In the genomic region with DNA sequence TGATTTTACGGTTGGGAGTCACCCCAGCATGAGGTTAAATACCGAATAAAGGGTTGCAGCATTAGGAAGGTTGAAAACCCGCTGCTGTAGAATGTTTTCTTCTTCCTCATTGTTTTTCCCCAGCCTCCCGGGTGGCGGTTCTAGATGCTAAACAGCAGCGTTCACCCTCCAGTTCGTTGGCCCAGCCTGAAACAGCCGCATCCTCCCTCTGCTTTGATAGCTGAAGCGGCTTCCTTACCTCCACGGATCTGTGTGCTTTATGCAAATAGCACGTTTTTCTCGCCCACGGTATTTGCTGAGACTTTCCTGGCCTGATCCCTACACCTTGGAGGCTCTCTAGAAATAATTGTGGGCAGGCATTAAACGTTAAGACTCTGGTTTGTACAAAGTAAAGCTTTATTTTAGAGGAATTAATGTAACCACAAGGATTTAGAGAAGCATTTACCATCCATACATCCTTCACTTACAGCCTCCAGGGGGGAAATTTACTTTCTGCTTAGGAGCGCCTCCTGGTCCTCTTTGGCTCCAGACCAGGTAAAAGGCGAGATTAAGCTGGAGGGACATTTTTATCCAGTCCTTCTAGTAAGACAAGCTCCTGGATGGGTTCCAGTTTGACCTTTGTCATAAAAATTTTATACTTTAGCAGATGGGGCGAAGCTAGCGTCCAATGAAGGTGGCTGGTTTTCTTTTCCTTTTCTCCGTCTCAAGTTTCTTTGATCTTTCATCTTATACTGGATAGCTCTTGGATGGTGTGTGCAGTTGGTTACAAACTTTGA, we compare ENCODE assay signal across 10 mouse cellular contexts. TPM values are rescaled to one million over a fixed set of nuclear protein-coding genes. Genes with fewer than 3 reads are reported as not detected.
A peak's percentile ranks its signal among the peaks of the same experiment; 100 is the strongest.
DNase-seq lines count a peak whose midpoint lies in the region; ATAC-seq and TF ChIP-seq lines count a peak whose summit lies in the region.
"Had no signal": no experiment of that assay in that cellular context is flagged by ENCODE, and none has a peak within 500 bp of the region (broad histone marks: within the 10 kb centered on the region; RNA-seq: fewer than 3 reads in every experiment).

No protein-coding gene starts in this region.

- peaks cover 35% of the 10 kb centered on the region for H3K4me1 ChIP-seq in heart, embryonic 16.5 days (ENCODE audit: control insufficient read depth, insufficient read depth, low read length)
- peaks cover 26% of the 10 kb centered on the region for H3K4me1 ChIP-seq in embryonic facial prominence, embryonic 14.5 days (ENCODE audit: control insufficient read depth, insufficient read depth, low read length)
- H3K4me1 ChIP-seq in intestine, embryonic 14.5 days (replicated peaks; ENCODE audit: control insufficient read depth, insufficient read depth, low read length): peaks cover 11% of the 10 kb centered on the region; the same call in 1 of the 2 replicates
- peaks cover 6% of the 10 kb centered on the region; the same call in 1 of the 2 replicates for H3K4me1 ChIP-seq in neural tube, embryonic 14.5 days (ENCODE audit: control insufficient read depth, insufficient read depth, low read length)
- no peaks in the 10 kb centered on the region for H3K4me1 ChIP-seq in cerebellum, adult 2 months (ENCODE audit: control insufficient read depth, insufficient read depth, low read length)

- H3K9me3 ChIP-seq in heart, embryonic 16.5 days (replicated peaks; ENCODE audit: control insufficient read depth, low read length): no peaks in the 10 kb centered on the region
- H3K9me3 ChIP-seq in embryonic facial prominence, embryonic 14.5 days (ENCODE audit: control insufficient read depth, low read length): no peaks in the 10 kb centered on the region
- no peaks in the 10 kb centered on the region for H3K9me3 ChIP-seq in intestine, embryonic 14.5 days (ENCODE audit: control insufficient read depth, low read length)
- no peaks in the 10 kb centered on the region for H3K9me3 ChIP-seq in neural tube, embryonic 14.5 days (ENCODE audit: control insufficient read depth, low read length)

- no peak for TF ChIP-seq CTCF in cerebellum, adult 2 months (IDR thresholded peaks at IDR 0.05; ENCODE audit: borderline replicate concordance, insufficient read depth, low read depth, low read length)

- no peaks in the 10 kb centered on the region for H3K36me3 ChIP-seq in heart, embryonic 16.5 days (ENCODE audit: control insufficient read depth, insufficient read depth)
- H3K36me3 ChIP-seq in embryonic facial prominence, embryonic 14.5 days (ENCODE audit: control insufficient read depth, insufficient read depth, low read length): no peaks in the 10 kb centered on the region
- H3K36me3 ChIP-seq in intestine, embryonic 14.5 days (ENCODE audit: control insufficient read depth, insufficient read depth, low read length): no peaks in the 10 kb centered on the region
- no peaks in the 10 kb centered on the region for H3K36me3 ChIP-seq in neural tube, embryonic 14.5 days (ENCODE audit: control insufficient read depth, insufficient read depth, low read length)

- intact Hi-C loops in heart, postnatal 25 days (cut with DNase I): loop anchor here (5.0 kb wide), 1 partner anchor 70 kb away; no protein-coding TSS in a partner anchor

- H3K27ac ChIP-seq in heart, embryonic 16.5 days (ENCODE audit: low read length): no peak overlapping the region
- H3K27ac ChIP-seq in embryonic facial prominence, embryonic 14.5 days (replicated peaks; ENCODE audit: low read depth, low read length): no peak overlapping the region; the same call in 1 of the 2 replicates
- H3K27ac ChIP-seq in intestine, embryonic 14.5 days (ENCODE audit: low read depth): no peak overlapping the region
- no peak overlapping the region for H3K27ac ChIP-seq in neural tube, embryonic 14.5 days (ENCODE audit: low read depth, low read length)
- no peak overlapping the region for H3K27ac ChIP-seq in cerebellum, adult 2 months (ENCODE audit: insufficient read depth, low read length)

- H3K27me3 ChIP-seq in heart, embryonic 16.5 days (ENCODE audit: control insufficient read depth, insufficient read depth, low read length): no peaks in the 10 kb centered on the region
- peaks cover 21% of the 10 kb centered on the region for H3K27me3 ChIP-seq in embryonic facial prominence, embryonic 14.5 days (replicated peaks; ENCODE audit: control insufficient read depth, insufficient read depth, low read length)
- H3K27me3 ChIP-seq in intestine, embryonic 14.5 days (replicated peaks; ENCODE audit: control insufficient read depth, insufficient read depth, low read length): peaks cover 6% of the 10 kb centered on the region; the same call in 1 of the 2 replicates
- peaks cover 5% of the 10 kb centered on the region; the same call in 1 of the 2 replicates for H3K27me3 ChIP-seq in neural tube, embryonic 14.5 days (ENCODE audit: control insufficient read depth, insufficient read depth, low read length)
- H3K27me3 ChIP-seq in cerebellum, adult 2 months (ENCODE audit: control insufficient read depth, insufficient read depth, low read length): peaks cover 2% of the 10 kb centered on the region; the same call in 1 of the 2 replicates

- peak overlapping the region; percentile 82 for H3K4me2 ChIP-seq in heart, embryonic 16.5 days (ENCODE audit: low read depth, low read length)
- peak overlapping the region; percentile 97 for H3K4me2 ChIP-seq in embryonic facial prominence, embryonic 14.5 days (ENCODE audit: low read depth, low read length)
- peak overlapping the region; percentile 83 for H3K4me2 ChIP-seq in intestine, embryonic 14.5 days (ENCODE audit: low read length)
- peak overlapping the region; percentile 99 for H3K4me2 ChIP-seq in neural tube, embryonic 14.5 days (ENCODE audit: low read depth, low read length)

- DNase-seq in heart, postnatal 25 days (ENCODE audit: low spot score): no peak
- peak; percentile 52 for DNase-seq in embryonic facial prominence, embryonic 14.5 days (ENCODE audit: low spot score)
- DNase-seq in intestine, embryonic 14.5 days (ENCODE audit: low spot score): peak; percentile 53
- no peak for DNase-seq in cerebellum, adult 2 months
- DNase-seq in frontal cortex, postnatal 10 days (ENCODE audit: low spot score in 2 of 2): no peak
- DNase-seq in thymus, postnatal 0 days (ENCODE audit: low spot score): no peak
- DNase-seq: kidney, adult 9 months; lung, adult 2 months had no signal

- 30% methylated on average over 19 of the region's 19 CpGs for WGBS in heart, embryonic 16.5 days
- WGBS in embryonic facial prominence, embryonic 14.5 days: 16% methylated on average over 19 of the region's 19 CpGs
- WGBS in intestine, embryonic 14.5 days: 30% methylated on average over 19 of the region's 19 CpGs
- 16% methylated on average over 19 of the region's 19 CpGs for WGBS in neural tube, embryonic 14.5 days
- 20% methylated on average over 19 of the region's 19 CpGs for WGBS in cerebellum, adult 2 months

- peak overlapping the region; percentile 73 for H3K4me3 ChIP-seq in heart, embryonic 16.5 days (ENCODE audit: low read length)
- H3K4me3 ChIP-seq in embryonic facial prominence, embryonic 14.5 days (ENCODE audit: low read depth, low read length): peak overlapping the region; percentile 74
- H3K4me3 ChIP-seq in intestine, embryonic 14.5 days (ENCODE audit: low read depth, low read length): peak overlapping the region; percentile 61; the same call in 1 of the 2 replicates
- H3K4me3 ChIP-seq in neural tube, embryonic 14.5 days (ENCODE audit: low read depth, low read length): peak overlapping the region; percentile 66
- H3K4me3 ChIP-seq in cerebellum, adult 2 months (replicated peaks; ENCODE audit: insufficient read depth, low read depth, low read length): no peak overlapping the region

- TF ChIP-seq POLR2A in cerebellum, adult 2 months (IDR thresholded peaks at IDR 0.05; ENCODE audit: borderline replicate concordance, insufficient read depth, low read length): no peak

- peak overlapping the region; percentile 88 for H3K9ac ChIP-seq in heart, embryonic 16.5 days (ENCODE audit: low read length)
- peak overlapping the region; percentile 28; the same call in 1 of the 2 replicates for H3K9ac ChIP-seq in embryonic facial prominence, embryonic 14.5 days (ENCODE audit: low read depth, low read length)
- no peak overlapping the region for H3K9ac ChIP-seq in intestine, embryonic 14.5 days (ENCODE audit: low read length)
- H3K9ac ChIP-seq in neural tube, embryonic 14.5 days (replicated peaks; ENCODE audit: low read depth, low read length): no peak overlapping the region

- ATAC-seq in heart, embryonic 16.5 days (replicated peaks; ENCODE audit: extremely low read depth, insufficient read depth, low FRiP score): no peak
- ATAC-seq in embryonic facial prominence, embryonic 14.5 days (ENCODE audit: low read depth): peak; percentile 8; the same call in 1 of the 2 replicates
- ATAC-seq in intestine, embryonic 14.5 days (replicated peaks; ENCODE audit: low FRiP score, low TSS enrichment, low read depth): no peak
- ATAC-seq in neural tube, embryonic 14.5 days (ENCODE audit: low read depth): no peak

RNA-seq across cellular contexts. Expression of a gene that starts 1.7 kb away (rescaled TPM):
- polyA plus RNA-seq in heart, embryonic 16.5 days (2015; fragmentation: Nextera tagmentation; extraction: Ambion mirVana): 5.8 and 7.7 TPM in 2 replicates
- total RNA-seq in heart, postnatal 25 days (2021): 10 to 100 TPM; 23.3 to 24.6 TPM
- 8.9 and 10.8 TPM in 2 replicates for polyA plus RNA-seq in embryonic facial prominence, embryonic 14.5 days (2014; fragmentation: Nextera tagmentation; extraction: Ambion mirVana)
- 6.7 and 6.8 TPM in 2 replicates for polyA plus RNA-seq in intestine, embryonic 14.5 days (2014; fragmentation: Nextera tagmentation; extraction: Ambion mirVana)
- 3.9 and 5.2 TPM in 2 replicates for polyA plus RNA-seq in neural tube, embryonic 14.5 days (2014; fragmentation: Nextera tagmentation; extraction: Ambion mirVana)
- polyA plus RNA-seq in cerebellum, adult 2 months (2012; rRNA removed): 9.7 TPM in 2 replicates
- 0.98 and 1.0 TPM in 2 replicates for polyA plus RNA-seq in thymus, postnatal 0 days (2015; fragmentation: Nextera tagmentation; extraction: Ambion mirVana)

Comparison
In these comparisons a context has a peak if more than half of its experiments do, and no peak if none do; other contexts are left out.
1. H3K9ac ChIP-seq: peak in heart, embryonic 16.5 days (single experiment) and embryonic facial prominence, embryonic 14.5 days (single experiment); none in intestine, embryonic 14.5 days (single experiment) and neural tube, embryonic 14.5 days (single experiment).
2. DNase-seq: peak in embryonic facial prominence, embryonic 14.5 days (single experiment) and intestine, embryonic 14.5 days (single experiment); none in heart, postnatal 25 days (single experiment), cerebellum, adult 2 months (0 of 2), frontal cortex, postnatal 10 days (0 of 2) and thymus, postnatal 0 days (single experiment).
3. Peak in every context shown above with its lines, with median percentiles within 50 percentile points of each other: H3K4me2 ChIP-seq.